Mouse (Mus musculus) embryonic facial prominence, embryonic 13.5 days (tissue): ENCODE measurements at regions not wholly inside any gene's neighbourhood (a gene's known extent, or its start where the extent isn't known, plus 50 kb on each side); places are given as distances from the start of the nearest gene placed in this dataset.

ENCODE experiments used
- ATAC-seq: fragments of 200-750 bp; cut with Nextera tagmentation; 2 replicates; pipeline ENCODE4 v1.8.0; 2017; ENCODE audit warnings: low read depth; ENCODE audit not compliant: insufficient number of reproducible peaks, insufficient read depth, low FRiP score, low TSS enrichment
- H3K27ac ChIP-seq: fragments of 300-500 bp; sonication (generic); 2 replicates; pipeline ENCODE4 v1.5.1; 2015; ENCODE audit warnings: moderate library complexity, mild to moderate bottlenecking, inconsistent platforms
- H3K27me3 ChIP-seq: fragments of 300-500 bp; sonication (generic); 2 replicates; pipeline ENCODE4 v1.6.1; 2015; ENCODE audit warnings: mild to moderate bottlenecking, inconsistent platforms
- H3K36me3 ChIP-seq: fragments of 300-500 bp; sonication (generic); 2 replicates; pipeline ENCODE4 v1.6.1; 2015; ENCODE audit warnings: mild to moderate bottlenecking, inconsistent platforms
- H3K4me1 ChIP-seq: fragments of 300-500 bp; sonication (generic); 2 replicates; pipeline ENCODE4 v1.6.1; 2015; ENCODE audit warnings: inconsistent platforms
- H3K4me2 ChIP-seq: fragments of 300-500 bp; sonication (generic); 2 replicates; pipeline ENCODE4 v1.6.1; 2015; ENCODE audit warnings: moderate library complexity, mild to moderate bottlenecking, inconsistent platforms
- H3K4me3 ChIP-seq: fragments of 300-500 bp; sonication (generic); 2 replicates; pipeline ENCODE4 v1.5.1; 2015; ENCODE audit warnings: mild to moderate bottlenecking, inconsistent platforms
- H3K9ac ChIP-seq: fragments of 300-500 bp; sonication (generic); 2 replicates; pipeline ENCODE4 v1.6.1; 2015; ENCODE audit warnings: mild to moderate bottlenecking, inconsistent platforms
- H3K9me3 ChIP-seq: fragments of 300-500 bp; sonication (generic); 2 replicates; pipeline ENCODE4 v1.6.1; 2016; ENCODE audit warnings: inconsistent platforms
- WGBS: fragments of 180-500 bp; shearing (Covaris S2); methylation state at CpG from one replicate; pipeline ENCODE4 v1.1.7; 2015; ENCODE audit warnings: mixed read lengths; 5-methylcytosine and 5-hydroxymethylcytosine counted together

DNA sequence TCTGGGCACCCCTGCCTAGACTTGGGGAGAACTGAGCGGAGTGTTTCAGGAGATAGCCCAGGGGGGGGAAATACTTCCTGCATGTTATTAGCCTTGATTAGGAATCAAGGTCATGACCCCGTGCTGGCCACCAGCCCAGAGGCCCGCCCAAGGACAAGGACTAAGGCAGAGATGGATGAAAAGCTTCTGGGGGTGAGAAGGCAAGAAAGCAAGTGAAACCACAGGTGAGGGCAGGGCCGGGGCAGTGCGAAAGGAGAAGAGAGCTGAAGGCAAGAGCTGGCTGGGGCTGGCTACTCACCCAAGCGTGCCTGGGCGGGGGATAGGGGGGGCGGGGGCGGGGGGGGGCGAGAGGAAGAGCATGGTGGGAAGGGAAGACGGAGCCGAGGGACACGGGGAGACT lies 96.0 kb upstream of the Nkx1-1 start:
- Histone ChIP-seq H3K36me3 (no peaks in the 10 kb centered on the region), H3K4me2 (no peak overlapping the region), H3K9me3 (no peaks in the 10 kb centered on the region), H3K4me1 (peaks cover 11% of the 10 kb centered on the region), H3K27ac (no peak overlapping the region), H3K4me3 (no peak overlapping the region), H3K9ac (no peak overlapping the region), H3K27me3 (peaks cover 75% of the 10 kb centered on the region)
- 27% methylated on average over 11 of the region's 13 CpGs for WGBS
- no peak for ATAC-seq

DNA sequence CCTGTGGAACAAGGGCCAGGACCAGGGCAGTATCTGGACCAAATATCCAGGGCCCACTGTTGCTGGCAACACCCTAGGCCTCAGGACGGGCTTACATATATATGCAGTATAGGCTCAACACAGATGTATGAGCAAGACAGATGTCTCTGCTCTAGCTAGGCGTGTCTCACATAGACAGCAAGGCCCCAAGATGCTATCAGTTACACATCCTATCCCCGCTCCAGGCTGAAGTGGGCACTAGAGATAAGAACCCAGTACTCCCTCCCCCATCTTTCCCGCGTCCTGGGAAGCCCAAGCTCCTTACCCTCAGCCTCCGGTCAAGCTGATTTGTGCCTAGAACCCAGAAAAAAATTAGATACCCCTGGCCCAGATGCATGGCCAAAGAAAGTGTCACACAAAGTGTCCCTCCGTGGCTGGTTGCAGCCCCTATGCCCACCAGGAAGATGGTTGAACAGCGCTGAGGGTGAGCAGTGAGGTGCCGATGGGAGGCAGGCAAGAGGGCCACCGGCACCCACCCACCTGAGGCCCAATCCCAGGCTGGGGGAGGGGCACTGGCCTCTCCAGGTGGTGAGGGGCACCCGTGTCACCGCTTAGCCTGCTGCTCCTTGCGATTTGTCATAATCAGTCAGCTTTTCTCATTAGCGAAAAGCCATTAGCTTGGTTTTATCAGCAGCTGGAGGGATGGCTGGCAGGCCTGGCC lies 95.3 kb upstream of the Nkx1-1 start:
- WGBS = 52% methylated on average over 14 of the region's 14 CpGs
- Histone ChIP-seq H3K27me3 (peaks cover 68% of the 10 kb centered on the region), H3K9ac (no peak overlapping the region), H3K4me2 (no peak overlapping the region), H3K9me3 (no peaks in the 10 kb centered on the region), H3K4me1 (peaks cover 4% of the 10 kb centered on the region; the same call in 1 of the 2 replicates), H3K27ac (no peak overlapping the region), H3K36me3 (no peaks in the 10 kb centered on the region), H3K4me3 (no peak overlapping the region)
- ATAC-seq = no peak

DNA sequence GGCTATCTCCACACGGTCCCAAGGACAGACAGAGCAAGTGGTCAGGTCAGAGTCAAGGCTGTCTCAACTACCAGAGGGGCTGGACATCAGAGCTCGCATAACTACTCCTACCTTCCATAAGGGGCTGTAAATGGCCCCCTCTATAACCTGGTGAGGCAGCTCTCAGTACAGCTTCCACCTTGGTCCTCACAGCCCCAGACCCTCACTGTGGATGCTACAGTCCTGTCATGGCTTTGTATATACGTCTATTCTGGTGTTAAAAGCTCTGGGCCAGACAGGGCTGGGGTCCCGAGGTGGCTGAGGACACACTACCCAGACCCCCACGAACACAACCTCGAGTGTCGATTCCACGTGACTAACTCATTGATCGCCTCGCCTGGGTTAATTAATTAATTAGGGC lies 94.0 kb upstream of the Nkx1-1 start:
- H3K36me3 ChIP-seq = no peaks in the 10 kb centered on the region
- no peak overlapping the region for H3K9ac ChIP-seq
- no peak for ATAC-seq
- no peak overlapping the region for H3K4me2 ChIP-seq
- H3K4me1 ChIP-seq = 0 out of 2 replicates have a peak, but pooled peaks cover 3% of the 10 kb centered on the region
- no peak overlapping the region for H3K27ac ChIP-seq
- no peaks in the 10 kb centered on the region for H3K9me3 ChIP-seq
- no peak overlapping the region for H3K4me3 ChIP-seq
- WGBS = 69% methylated on average over 10 of the region's 10 CpGs
- peaks cover 55% of the 10 kb centered on the region for H3K27me3 ChIP-seq

DNA sequence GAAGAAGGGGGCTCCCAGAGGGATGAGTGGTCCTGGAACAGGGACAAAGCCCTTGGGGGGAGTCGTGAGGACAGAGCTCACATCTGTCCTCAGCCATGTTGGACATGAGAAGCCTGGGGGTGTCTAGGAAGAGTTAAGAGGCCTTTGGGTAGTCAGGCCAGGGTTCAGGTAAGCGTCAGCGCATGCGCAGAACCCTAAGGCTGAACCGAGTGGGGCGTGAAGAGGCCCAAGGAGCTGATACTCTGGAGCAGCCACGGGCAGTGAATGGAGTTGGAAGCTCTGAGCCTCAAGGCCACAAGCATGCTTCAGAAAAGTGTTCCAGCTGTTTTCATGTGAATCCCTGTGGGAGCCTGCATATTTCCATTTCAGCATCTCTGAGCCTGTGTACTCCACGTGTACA lies 93.5 kb upstream of the Nkx1-1 start:
- Histone ChIP-seq H3K27ac (no peak overlapping the region), H3K9ac (no peak overlapping the region), H3K27me3 (peaks cover 50% of the 10 kb centered on the region), H3K4me3 (no peak overlapping the region), H3K4me1 (0 out of 2 replicates have a peak, but pooled peaks cover 3% of the 10 kb centered on the region), H3K4me2 (no peak overlapping the region), H3K36me3 (no peaks in the 10 kb centered on the region), H3K9me3 (no peaks in the 10 kb centered on the region)
- ATAC-seq = no peak
- 78% methylated on average over 8 of the region's 8 CpGs for WGBS

DNA sequence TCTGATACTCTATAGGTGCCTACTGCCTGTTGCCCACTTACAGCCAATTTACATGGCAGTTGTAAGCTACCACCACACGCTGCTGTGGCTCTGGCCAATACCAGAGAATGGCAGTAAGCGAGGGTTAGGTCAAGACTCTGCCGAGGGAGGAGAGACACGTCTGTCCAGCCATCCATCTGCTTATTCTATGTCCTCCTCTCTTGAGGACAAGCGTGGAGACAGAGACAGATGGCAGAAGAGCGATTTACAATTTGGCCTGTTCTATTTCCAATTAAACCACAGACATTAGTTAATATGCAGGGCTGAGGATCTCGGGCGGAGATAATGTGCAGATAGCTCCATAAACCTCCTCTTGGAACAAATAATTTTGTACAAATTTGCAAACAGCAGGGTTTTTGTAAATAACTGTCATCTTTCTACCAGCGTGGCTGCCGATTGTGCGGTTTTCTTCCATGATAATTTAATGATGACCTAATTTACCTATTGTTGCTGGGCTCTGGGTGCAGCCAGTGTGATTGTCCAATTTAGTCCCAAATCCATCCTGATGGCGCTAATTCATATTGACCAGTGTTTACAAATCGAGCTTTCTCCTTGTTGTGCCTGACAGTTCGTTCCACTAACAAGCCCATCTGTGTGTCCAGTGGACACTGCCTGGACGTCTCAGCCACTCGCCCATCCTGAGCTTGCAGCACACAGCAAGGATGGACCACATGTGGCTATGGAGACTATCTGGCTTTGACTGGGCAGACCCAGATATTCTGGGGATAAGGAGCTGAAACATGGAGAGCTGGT lies 88.4 kb upstream of the Nkx1-1 start:
- H3K27ac ChIP-seq = no peak overlapping the region
- peaks cover 51% of the 10 kb centered on the region for H3K27me3 ChIP-seq
- whole genome bisulfite sequencing = 89% methylated on average over 16 of the region's 16 CpGs
- H3K36me3 ChIP-seq = no peaks in the 10 kb centered on the region
- H3K4me3 ChIP-seq = no peak overlapping the region
- H3K4me2 ChIP-seq = no peak overlapping the region
- no peak overlapping the region for H3K9ac ChIP-seq
- no peaks in the 10 kb centered on the region for H3K9me3 ChIP-seq
- ATAC-seq = no peak
- peaks cover 10% of the 10 kb centered on the region for H3K4me1 ChIP-seq

DNA sequence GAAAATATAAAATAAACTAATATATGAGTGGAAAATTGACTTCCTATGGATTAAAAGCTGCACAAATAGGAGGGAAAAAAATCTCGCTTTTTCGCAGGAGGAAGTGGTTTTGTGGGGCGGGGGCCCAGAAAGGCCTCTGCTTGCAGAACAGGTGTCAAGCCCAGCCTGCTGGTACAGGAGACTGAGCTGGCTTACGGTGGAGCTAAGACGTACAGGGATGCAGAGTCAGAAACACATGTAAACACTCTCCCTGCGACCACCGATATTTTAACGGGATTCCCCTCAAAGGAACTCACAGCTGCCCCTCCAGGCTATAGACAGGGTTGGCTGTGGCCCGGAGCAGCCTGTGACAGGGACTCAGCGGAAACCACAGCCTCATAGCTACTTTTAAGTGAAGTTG lies 87.1 kb upstream of the Nkx1-1 start:
- peaks cover 58% of the 10 kb centered on the region for H3K27me3 ChIP-seq
- no peaks in the 10 kb centered on the region for H3K9me3 ChIP-seq
- H3K4me1 ChIP-seq = peaks cover 10% of the 10 kb centered on the region
- 48% methylated on average over 10 of the region's 10 CpGs for WGBS
- no peak overlapping the region for H3K4me2 ChIP-seq
- no peak for ATAC-seq
- H3K36me3 ChIP-seq = no peaks in the 10 kb centered on the region
- no peak overlapping the region for H3K9ac ChIP-seq
- no peak overlapping the region for H3K27ac ChIP-seq
- no peak overlapping the region for H3K4me3 ChIP-seq

DNA sequence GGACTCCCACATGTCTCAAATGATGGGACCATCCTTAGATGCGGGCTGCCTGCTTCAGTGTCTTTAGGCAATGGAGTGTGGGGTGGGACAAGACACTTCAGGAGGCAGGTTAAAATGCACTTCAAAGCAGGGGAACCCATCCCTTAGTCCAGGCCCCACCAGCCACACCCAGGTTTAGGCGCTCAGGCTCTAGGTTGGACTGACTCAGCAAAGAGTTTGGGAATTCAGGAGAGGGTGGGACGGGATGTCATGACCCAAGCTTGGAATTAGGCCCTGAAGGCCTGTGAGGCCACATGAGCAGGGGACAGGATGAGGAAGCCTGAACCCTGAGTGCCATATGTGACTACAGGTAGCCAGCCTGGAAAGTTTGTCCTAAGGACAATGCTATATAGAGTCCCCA lies 85.6 kb upstream of the Nkx1-1 start:
- no peak for ATAC-seq
- H3K36me3 ChIP-seq = no peaks in the 10 kb centered on the region
- WGBS = 67% methylated on average over 3 of the region's 3 CpGs

DNA sequence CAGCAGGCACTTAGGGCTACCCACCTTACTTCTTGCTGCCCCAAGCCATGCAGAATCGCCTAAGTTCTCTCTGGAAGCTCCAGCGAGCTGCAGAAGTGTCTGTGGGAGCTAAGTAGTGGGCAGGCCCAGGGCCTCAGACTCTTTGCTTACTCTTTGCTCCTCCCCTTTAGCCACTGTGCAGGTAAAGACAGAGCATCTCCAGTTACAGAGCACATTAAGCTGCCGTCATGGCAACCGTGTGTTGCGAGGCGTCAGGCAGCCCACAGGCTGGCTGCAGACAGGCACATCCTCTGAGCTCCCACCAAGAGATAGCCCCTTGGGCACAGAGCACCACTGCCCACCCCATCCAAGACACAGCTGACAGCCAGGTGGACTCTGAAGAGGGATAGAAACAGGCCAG lies 85.1 kb upstream of the Nkx1-1 start:
- 33% methylated on average over 6 of the region's 6 CpGs for whole genome bisulfite sequencing
- Histone ChIP-seq H3K4me3 (no peak overlapping the region), H3K4me2 (no peak overlapping the region), H3K4me1 (peaks cover 10% of the 10 kb centered on the region), H3K27me3 (peaks cover 65% of the 10 kb centered on the region), H3K36me3 (no peaks in the 10 kb centered on the region), H3K27ac (no peak overlapping the region), H3K9me3 (no peaks in the 10 kb centered on the region), H3K9ac (no peak overlapping the region)
- peak; percentile 62; the same call in 1 of the 2 replicates for ATAC-seq

More for the DNA sequence above, 85.6 kb upstream of the Nkx1-1 start:
- Histone ChIP-seq H3K27me3 (peaks cover 60% of the 10 kb centered on the region), H3K4me2 (no peak overlapping the region), H3K4me1 (peaks cover 10% of the 10 kb centered on the region), H3K9ac (no peak overlapping the region), H3K9me3 (no peaks in the 10 kb centered on the region), H3K4me3 (no peak overlapping the region), H3K27ac (no peak overlapping the region)

DNA sequence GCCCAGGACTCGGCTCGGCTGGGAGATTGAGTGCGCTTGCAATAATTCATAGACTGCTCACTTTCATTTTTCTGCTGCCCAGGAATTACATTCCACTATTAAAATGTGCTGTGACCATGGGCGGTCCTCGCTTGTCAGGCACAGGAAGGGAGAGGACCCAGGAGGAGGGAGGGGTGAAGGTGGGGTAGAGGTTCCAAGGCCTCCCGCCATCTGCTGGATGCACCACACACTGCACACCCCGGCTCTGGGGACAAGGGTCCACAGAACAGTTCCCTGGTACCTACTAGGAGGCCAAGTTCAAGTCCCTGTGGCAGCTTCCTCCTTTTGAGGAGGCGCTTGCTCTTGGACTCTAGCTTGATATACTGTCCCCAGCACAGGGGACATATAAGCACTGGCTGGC lies 83.8 kb upstream of the Nkx1-1 start:
- Histone ChIP-seq H3K27ac (no peak overlapping the region), H3K27me3 (peaks cover 78% of the 10 kb centered on the region), H3K4me3 (no peak overlapping the region), H3K36me3 (no peaks in the 10 kb centered on the region), H3K9ac (no peak overlapping the region), H3K4me1 (peaks cover 12% of the 10 kb centered on the region), H3K4me2 (no peak overlapping the region), H3K9me3 (no peaks in the 10 kb centered on the region)
- ATAC-seq = no peak
- 69% methylated on average over 8 of the region's 8 CpGs for WGBS

DNA sequence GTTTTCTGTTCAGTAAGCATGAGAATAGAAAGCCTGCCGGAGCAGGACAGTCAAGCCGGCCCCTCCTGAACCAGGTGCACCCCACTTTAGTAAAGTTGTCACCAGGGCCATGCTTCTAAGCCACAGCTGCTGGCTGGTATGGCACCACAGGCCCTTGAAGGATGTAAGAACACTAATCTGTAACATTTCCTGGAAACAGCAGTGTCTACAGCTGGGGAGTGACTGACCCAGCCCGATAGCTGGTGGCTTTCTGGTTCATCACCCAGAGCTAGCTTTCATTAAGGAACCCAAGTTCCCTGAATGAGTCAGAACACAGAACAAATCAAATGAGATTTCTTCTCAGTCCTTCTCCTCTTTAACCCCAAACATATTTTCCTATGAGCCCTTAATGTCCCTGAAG lies 82.4 kb upstream of the Nkx1-1 start:
- peaks cover 23% of the 10 kb centered on the region for H3K4me1 ChIP-seq
- WGBS = 92% methylated on average over 3 of the region's 3 CpGs
- H3K27me3 ChIP-seq = peaks cover 88% of the 10 kb centered on the region

DNA sequence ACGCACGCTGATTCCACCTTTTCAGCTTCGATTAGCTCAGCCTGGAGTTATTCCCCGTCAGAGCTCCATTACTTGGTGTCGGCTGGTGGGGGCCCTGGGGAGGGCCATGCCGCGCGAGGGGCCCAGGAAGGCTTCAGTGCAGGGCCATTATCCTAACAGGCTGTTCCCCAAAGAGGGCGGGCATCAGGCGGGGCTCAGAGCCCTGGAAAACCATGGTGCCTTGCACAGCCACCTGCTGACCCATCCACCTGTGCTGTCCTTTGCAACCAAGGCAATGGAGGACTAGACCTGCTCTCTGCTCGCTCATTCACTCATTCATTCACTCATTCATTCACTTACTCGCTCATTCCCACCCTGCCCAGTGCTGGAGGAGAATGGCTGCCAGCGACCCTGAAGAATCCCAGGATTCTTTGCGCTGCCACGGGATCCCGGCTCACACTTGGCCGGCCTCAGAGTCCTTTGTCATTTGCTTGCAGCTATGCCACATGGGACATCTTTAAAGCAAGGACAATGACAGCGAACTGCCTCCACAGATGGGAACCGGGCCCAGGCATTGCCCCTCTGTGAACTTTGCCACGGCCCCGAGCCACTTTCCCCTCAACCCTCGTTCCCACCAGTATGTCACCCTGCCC lies 78.6 kb upstream of the Nkx1-1 start:
- Histone ChIP-seq H3K9ac (peak overlapping the region; percentile 37; the same call in 1 of the 2 replicates), H3K27me3 (peaks cover 94% of the 10 kb centered on the region), H3K27ac (no peak overlapping the region), H3K36me3 (no peaks in the 10 kb centered on the region), H3K4me1 (peaks cover 22% of the 10 kb centered on the region), H3K9me3 (no peaks in the 10 kb centered on the region), H3K4me2 (peak overlapping the region; percentile 52), H3K4me3 (peak overlapping the region; percentile 14; the same call in 1 of the 2 replicates)
- WGBS = 32% methylated on average over 22 of the region's 22 CpGs
- ATAC-seq = no peak

More for the DNA sequence above, 82.4 kb upstream of the Nkx1-1 start:
- H3K9ac ChIP-seq = no peak overlapping the region
- H3K36me3 ChIP-seq = no peaks in the 10 kb centered on the region
- H3K4me3 ChIP-seq = no peak overlapping the region
- ATAC-seq = no peak
- no peaks in the 10 kb centered on the region for H3K9me3 ChIP-seq
- no peak overlapping the region for H3K4me2 ChIP-seq
- H3K27ac ChIP-seq = no peak overlapping the region
